ENCODE assay signal across 8 mouse cellular contexts in the genomic region with DNA sequence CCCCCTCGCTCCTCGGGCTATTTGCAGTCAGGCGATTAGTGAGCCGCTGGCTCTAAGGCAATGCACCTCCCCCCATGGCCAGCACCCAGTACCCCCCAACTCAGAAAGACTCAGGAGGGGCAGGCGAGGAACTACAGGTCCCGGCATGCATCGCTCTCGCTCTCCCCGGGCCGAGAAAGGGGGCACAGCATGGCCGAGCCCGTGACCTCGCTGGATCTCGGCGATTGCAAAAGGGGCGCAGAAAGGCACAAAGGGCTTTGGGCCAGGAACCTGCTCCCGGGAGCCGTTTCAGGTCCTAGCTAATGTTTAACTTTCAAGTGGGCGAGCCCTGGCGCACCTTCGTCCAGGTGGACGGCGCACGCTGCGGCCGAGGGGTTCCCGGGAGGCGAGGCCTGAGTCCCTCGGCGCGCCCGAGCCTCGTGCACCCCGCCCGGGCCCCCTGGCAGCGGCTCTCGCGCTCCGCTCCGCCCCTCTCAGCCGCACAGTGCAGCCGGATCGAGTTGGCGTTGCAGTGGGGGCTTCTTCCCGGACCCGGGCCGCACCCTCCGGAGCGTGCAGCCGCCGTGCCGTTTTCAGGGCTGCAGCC. TPM values are rescaled to one million over a fixed set of nuclear protein-coding genes. Genes with fewer than 3 reads are reported as not detected.
A peak's percentile ranks its signal among the peaks of the same experiment; 100 is the strongest.
DNase-seq lines count a peak whose midpoint lies in the region; ATAC-seq and TF ChIP-seq lines count a peak whose summit lies in the region.

No protein-coding gene starts in this region.

- peaks cover 48% of the 10 kb centered on the region for H3K4me1 ChIP-seq in G1E (ENCODE audit: insufficient read depth, low read depth, low read length)
- H3K4me1 ChIP-seq in forebrain, embryonic 11.5 days (replicated peaks; ENCODE audit: control insufficient read depth, insufficient read depth, low read length): peaks cover 9% of the 10 kb centered on the region

- peak; percentile 65 for DNase-seq in G1E (ENCODE audit: low spot score)
- peak; percentile 39 for DNase-seq in c-Kit-positive CD71-negative TER-119-negative erythroid progenitor cells, embryonic 14.5 days (ENCODE audit: low read depth)
- peak; percentile 85 for DNase-seq in forebrain, embryonic 11.5 days (ENCODE audit: low spot score)
- peak; percentile 67 for DNase-seq in heart, postnatal 4 days
- peak; percentile 34 to 77 for DNase-seq in left cerebral cortex, postnatal 10 days (ENCODE audit: extremely low spot score in 1 of 2, low spot score in 2 of 2)
- DNase-seq in right cerebral cortex, postnatal 10 days (ENCODE audit: low spot score in 2 of 2): peak; percentile 72 to 77
- peak; percentile 59 for DNase-seq in urinary bladder, postnatal 14 days (ENCODE audit: low spot score)

- peak overlapping the region; percentile 97 for H3K9ac ChIP-seq in forebrain, embryonic 11.5 days (ENCODE audit: low read length)

- ATAC-seq in G1E (ENCODE audit: extremely low read depth, insufficient number of reproducible peaks, low FRiP score, poor library complexity, severe bottlenecking): peak; percentile 52
- peak; percentile 74 for ATAC-seq in forebrain, embryonic 11.5 days (replicated peaks; ENCODE audit: low FRiP score)
- ATAC-seq in megakaryocyte progenitor cell, adult 5-6 weeks (replicated peaks; ENCODE audit: poor library complexity): peak; percentile 32

- intact Hi-C loops in left cerebral cortex, postnatal 10 days (cut with DNase I): no loop called here

- no peaks in the 10 kb centered on the region for H3K9me3 ChIP-seq in G1E (replicated peaks)
- H3K9me3 ChIP-seq in forebrain, embryonic 11.5 days (ENCODE audit: control insufficient read depth, low read length): no peaks in the 10 kb centered on the region

- H3K4me3 ChIP-seq in G1E (ENCODE audit: low read depth, low read length): peak overlapping the region; percentile 97
- peak overlapping the region; percentile 96 for H3K4me3 ChIP-seq in forebrain, embryonic 11.5 days (ENCODE audit: low read depth, low read length)

- no peaks in the 10 kb centered on the region; the same call in 1 of the 2 replicates for H3K27me3 ChIP-seq in G1E (ENCODE audit: insufficient read depth, low read length)
- no peaks in the 10 kb centered on the region; the same call in 1 of the 2 replicates for H3K27me3 ChIP-seq in forebrain, embryonic 11.5 days (ENCODE audit: control insufficient read depth, insufficient read depth, low read length)

- H3K36me3 ChIP-seq in G1E (replicated peaks): peaks cover 45% of the 10 kb centered on the region
- peaks cover 30% of the 10 kb centered on the region for H3K36me3 ChIP-seq in forebrain, embryonic 11.5 days (ENCODE audit: control insufficient read depth, insufficient read depth, low read length)

- no peak for TF ChIP-seq CTCF in G1E (IDR thresholded peaks at IDR 0.05; ENCODE audit: low read depth, low read length)

- under 1% methylated on average over 52 of the region's 52 CpGs for WGBS in forebrain, embryonic 11.5 days

- peak overlapping the region; percentile 83 for H3K4me2 ChIP-seq in forebrain, embryonic 11.5 days (ENCODE audit: low read depth, low read length, severe bottlenecking)

- H3K27ac ChIP-seq in forebrain, embryonic 11.5 days (ENCODE audit: low read depth, low read length): peak overlapping the region; percentile 87

RNA-seq across cellular contexts. Expression of a gene that starts 0.7 kb away (rescaled TPM):
- 127 and 144 TPM in 2 replicates for total RNA-seq in G1E (2014; fragmentation: Nextera tagmentation)
- total RNA-seq in G1E (2017): 240 and 265 TPM in 2 replicates
- polyA plus RNA-seq in G1E (2012): 341 and 369 TPM in 2 replicates
- 601 and 640 TPM in 2 replicates for polyA plus RNA-seq in forebrain, embryonic 11.5 days (2014; fragmentation: Nextera tagmentation; extraction: Ambion mirVana)
- total RNA-seq in heart, postnatal 4 days (2021): 100 to 1,000 TPM; 199 to 200 TPM
- total RNA-seq in left cerebral cortex, postnatal 10 days (2021): 100 to 1,000 TPM; 130 to 131 TPM
- total RNA-seq in megakaryocyte progenitor cell, adult 5-6 weeks (2015): 124 and 149 TPM in 2 replicates
- total RNA-seq in megakaryocyte progenitor cell, adult 5-6 weeks (2017): 373 and 394 TPM in 2 replicates

RNA-seq across cellular contexts. Expression of a gene that starts 13.1 kb away (rescaled TPM):
- total RNA-seq in G1E (2014; fragmentation: Nextera tagmentation) (27.2 and 71.2 TPM in 2 replicates), G1E (2017) (12.3 and 16.2 TPM in 2 replicates)
- 22.4 and 28.6 TPM in 2 replicates for polyA plus RNA-seq in G1E (2012)
- 34.6 and 35.3 TPM in 2 replicates for polyA plus RNA-seq in forebrain, embryonic 11.5 days (2014; fragmentation: Nextera tagmentation; extraction: Ambion mirVana)
- total RNA-seq in heart, postnatal 4 days (2021): 10 to 100 TPM; 27.8 to 34.2 TPM
- total RNA-seq in left cerebral cortex, postnatal 10 days (2021): 10 to 100 TPM; 21.6 to 30.8 TPM
- total RNA-seq in megakaryocyte progenitor cell, adult 5-6 weeks (2015): 24.1 and 33.1 TPM in 2 replicates
- total RNA-seq in megakaryocyte progenitor cell, adult 5-6 weeks (2017): 12.9 and 15.6 TPM in 2 replicates

RNA-seq across cellular contexts. Expression of a gene that starts 38.7 kb away (rescaled TPM):
- not detected in 2 replicates for total RNA-seq in G1E (2014; fragmentation: Nextera tagmentation)
- 0.06 and 0.11 TPM in 2 replicates for total RNA-seq in G1E (2017)
- not detected in 2 replicates for polyA plus RNA-seq in G1E (2012)
- polyA plus RNA-seq in forebrain, embryonic 11.5 days (2014; fragmentation: Nextera tagmentation; extraction: Ambion mirVana): 2.7 and 3.8 TPM in 2 replicates
- 1 to 10 TPM; 1.5 to 1.8 TPM for total RNA-seq in heart, postnatal 4 days (2021)
- total RNA-seq in left cerebral cortex, postnatal 10 days (2021): 1 to 10 TPM; 5.3 to 5.8 TPM
- not detected in 2 replicates for total RNA-seq in megakaryocyte progenitor cell, adult 5-6 weeks (2015)
- not detected in 2 replicates for total RNA-seq in megakaryocyte progenitor cell, adult 5-6 weeks (2017)

Comparison
In these comparisons a context has a peak if more than half of its experiments do, and no peak if none do; other contexts are left out.
1. Peak in every context shown above with its lines: DNase-seq, ATAC-seq, H3K4me3 ChIP-seq and H3K27ac ChIP-seq.